Mouse (Mus musculus) bone marrow macrophage, adult 2 months (primary cell): ENCODE measurements around the gene Kmt2a. TPM values are rescaled to one million over a fixed set of nuclear protein-coding genes. Genes with fewer than 3 reads are reported as not detected.
A peak's percentile ranks its signal among the peaks of the same experiment; 100 is the strongest.

Experiments used
- H3K27ac ChIP-seq: 2 replicates; pipeline ENCODE4 v1.5.1; 2012; ENCODE audit warnings: low read depth, low read length; ENCODE audit not compliant: insufficient read depth
- H3K4me1 ChIP-seq: 2 replicates; pipeline ENCODE4 v1.6.1; 2012; ENCODE audit warnings: low read length; ENCODE audit not compliant: control insufficient read depth, insufficient read depth
- H3K4me3 ChIP-seq: 2 replicates; pipeline ENCODE4 v1.5.1; 2012; ENCODE audit warnings: mild to moderate bottlenecking, low read length, moderate library complexity; ENCODE audit not compliant: insufficient read depth
- CTCF ChIP-seq: IDR thresholded peaks from 2 replicates; pipeline ENCODE4 v1.5.1; 2012; ENCODE audit warnings: low read depth, mild to moderate bottlenecking, low read length, moderate library complexity
- POLR2A ChIP-seq: IDR thresholded peaks from 2 replicates; pipeline ENCODE4 v1.6.1; 2012; ENCODE audit warnings: mild to moderate bottlenecking, low read depth, low read length, borderline replicate concordance
- polyA plus RNA-seq: library from polyadenylated mRNA; stranded (reverse); fragments of >200 nt; gene quantifications from 2 replicates; pipeline ENCODE4 v1.2.4, GENCODE M21; 2012; ENCODE audit not compliant: missing spikeins, insufficient read depth, insufficient read length

Kmt2a gene
- polyA plus RNA-seq, 1 experiment = 31.6 TPM

DNA sequence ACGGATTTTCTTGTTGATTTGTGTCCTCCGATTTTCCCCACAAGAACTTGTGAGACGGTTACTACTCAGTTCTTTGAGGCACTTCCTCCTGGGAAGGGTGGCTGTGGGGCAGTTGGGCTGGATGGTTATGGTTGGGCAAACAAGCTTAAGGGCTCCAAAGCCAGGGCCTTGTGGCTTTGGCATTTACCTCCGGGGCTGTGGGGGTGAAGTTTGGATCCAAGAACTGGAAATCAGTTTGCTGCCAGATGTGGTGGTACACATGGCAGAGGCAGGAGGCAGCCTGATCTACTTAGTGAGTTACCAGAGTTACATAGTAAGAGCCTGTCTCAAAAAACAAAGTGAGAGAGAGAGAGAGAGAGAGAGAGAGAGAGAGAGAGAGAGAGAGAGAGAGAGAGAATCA, 22.8 kb upstream of the Kmt2a start:
- Histone ChIP-seq H3K4me1 (peaks cover 22% of the 10 kb centered on the region), H3K27ac (no peak overlapping the region), H3K4me3 (no peak overlapping the region)
- TF ChIP-seq CTCF (no peak), POLR2A (no peak)

DNA sequence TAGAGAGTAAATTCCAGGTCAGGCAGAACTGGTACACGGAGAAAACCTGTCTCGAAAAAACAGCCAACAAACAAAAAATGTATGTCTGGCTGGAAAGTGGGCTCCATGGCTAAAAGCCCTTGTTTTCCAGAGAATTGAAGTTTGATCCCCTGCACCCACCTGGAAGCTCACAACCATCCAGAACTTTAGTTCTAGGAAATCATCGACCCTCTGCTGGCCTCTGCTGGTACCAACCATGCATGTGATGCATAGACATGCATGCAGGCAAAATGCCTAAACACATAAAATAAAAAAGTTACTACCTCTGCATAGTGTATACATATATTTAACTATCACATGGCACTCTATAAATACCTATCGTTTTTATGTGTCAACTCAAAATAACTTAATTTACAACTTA, 19.3 kb upstream of the Kmt2a start:
- peaks cover 11% of the 10 kb centered on the region for H3K4me1 ChIP-seq
- no peak overlapping the region for H3K27ac ChIP-seq
- TF ChIP-seq POLR2A (no peak), CTCF (no peak)
- H3K4me3 ChIP-seq = no peak overlapping the region

DNA sequence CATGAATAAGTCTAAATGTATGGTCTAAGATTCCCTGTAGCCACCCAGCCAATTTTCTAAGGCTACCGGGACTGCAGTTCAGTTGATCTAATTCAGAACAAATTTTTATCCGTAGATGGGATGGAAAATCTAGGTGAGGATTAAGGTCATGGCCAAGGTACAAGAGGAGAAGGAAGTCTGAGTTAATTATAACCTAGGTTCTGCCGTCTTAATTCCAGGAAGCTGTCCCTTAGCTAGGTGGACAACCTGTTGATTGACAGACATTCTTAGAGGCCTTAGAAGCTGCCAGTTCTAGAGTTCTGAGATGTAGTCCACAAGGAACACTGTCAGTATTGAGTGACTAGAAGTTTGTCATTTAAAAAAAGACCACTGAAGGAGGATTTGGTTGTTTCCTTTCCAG, 18.6 kb upstream of the Kmt2a start:
- Histone ChIP-seq H3K27ac (no peak overlapping the region), H3K4me1 (peaks cover 5% of the 10 kb centered on the region), H3K4me3 (no peak overlapping the region)
- TF ChIP-seq CTCF = no peak
- TF ChIP-seq POLR2A = no peak

DNA sequence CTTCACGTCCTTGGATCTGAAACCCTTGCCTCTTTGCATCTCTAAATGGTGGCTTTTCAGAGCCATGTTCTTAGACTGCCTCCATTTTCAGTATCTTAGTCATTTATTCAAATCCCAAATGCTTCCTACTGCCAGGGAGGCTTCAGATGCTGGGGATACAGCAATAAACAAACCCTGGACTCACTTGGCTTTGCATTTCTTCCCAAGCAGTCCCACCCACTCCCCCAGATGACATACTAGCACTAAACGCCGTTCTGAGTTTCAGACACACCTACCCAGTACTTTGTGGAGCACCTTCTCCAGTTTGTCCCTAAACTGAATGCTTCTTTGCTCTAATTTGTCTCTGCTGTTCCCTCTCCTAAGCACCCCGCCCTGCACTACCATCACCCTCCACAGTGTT, 15.9 kb upstream of the Kmt2a start:
- TF ChIP-seq POLR2A (no peak), CTCF (no peak)
- Histone ChIP-seq H3K4me3 (no peak overlapping the region), H3K27ac (no peak overlapping the region), H3K4me1 (no peaks in the 10 kb centered on the region)

DNA sequence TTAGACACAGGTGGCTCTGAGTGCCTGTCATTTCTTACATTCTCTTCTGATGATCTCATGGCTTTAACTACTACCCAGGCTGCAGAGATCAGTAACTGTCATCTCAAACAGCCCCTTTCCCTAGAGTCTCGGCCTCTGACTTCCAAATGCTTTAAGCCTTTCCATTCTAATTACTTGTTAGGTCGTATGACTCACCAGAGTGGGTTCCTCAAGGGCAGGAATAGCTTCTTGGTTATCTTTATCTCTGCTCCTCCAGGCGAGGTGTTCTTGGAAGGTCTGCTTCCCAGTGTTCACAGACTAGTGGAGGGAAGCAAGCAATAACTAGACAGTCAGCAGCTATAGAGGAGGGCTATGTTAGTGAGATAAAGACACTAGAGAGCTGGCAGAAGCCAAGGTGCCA, 11.6 kb upstream of the Kmt2a start:
- H3K27ac ChIP-seq = no peak overlapping the region
- TF ChIP-seq POLR2A (no peak), CTCF (no peak)
- H3K4me3 ChIP-seq = no peak overlapping the region
- no peaks in the 10 kb centered on the region for H3K4me1 ChIP-seq

DNA sequence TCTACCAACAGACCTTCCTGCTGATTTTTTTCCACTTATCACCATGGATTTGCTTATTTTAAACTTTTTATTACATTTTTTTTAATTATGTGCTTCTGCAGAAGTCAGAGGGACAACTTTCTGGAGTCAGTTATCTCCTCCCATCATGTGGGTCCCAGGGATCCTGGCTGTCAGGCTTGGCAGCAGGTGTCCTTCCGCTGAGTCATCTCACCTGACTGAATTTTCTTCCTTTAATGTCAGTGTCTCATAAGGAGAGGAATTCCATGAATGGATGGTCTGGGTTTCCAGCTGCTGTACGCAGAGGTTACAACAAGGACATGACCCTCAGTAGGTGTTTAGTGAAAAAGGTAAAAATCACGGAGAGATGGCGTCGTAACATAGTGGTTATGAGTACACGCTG, 10.1 kb upstream of the Kmt2a start:
- TF ChIP-seq CTCF = no peak
- no peak for TF ChIP-seq POLR2A
- no peaks in the 10 kb centered on the region for H3K4me1 ChIP-seq
- no peak overlapping the region for H3K4me3 ChIP-seq
- H3K27ac ChIP-seq = no peak overlapping the region

DNA sequence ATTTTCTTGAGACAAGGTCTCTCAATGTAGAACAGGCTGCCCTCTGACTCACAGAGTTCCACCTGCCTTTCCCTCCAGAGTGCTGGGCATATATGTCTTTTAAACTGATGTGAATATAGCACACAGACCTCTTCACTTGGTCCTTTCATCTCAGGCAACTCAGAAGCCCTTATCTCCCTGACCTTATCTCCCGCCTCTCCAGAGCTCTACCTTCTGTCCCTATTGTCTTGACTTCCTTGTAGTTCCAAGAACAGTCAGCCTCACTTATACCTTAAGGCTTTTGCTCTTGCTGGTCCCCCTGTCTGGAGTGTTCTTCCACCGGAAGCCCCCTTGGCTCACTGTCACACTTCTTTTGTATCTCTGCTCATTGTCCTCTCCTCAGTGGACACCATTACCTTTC, 9.0 kb upstream of the Kmt2a start:
- H3K4me3 ChIP-seq = no peak overlapping the region
- no peak overlapping the region for H3K27ac ChIP-seq
- no peaks in the 10 kb centered on the region for H3K4me1 ChIP-seq
- TF ChIP-seq POLR2A (no peak), CTCF (no peak)

DNA sequence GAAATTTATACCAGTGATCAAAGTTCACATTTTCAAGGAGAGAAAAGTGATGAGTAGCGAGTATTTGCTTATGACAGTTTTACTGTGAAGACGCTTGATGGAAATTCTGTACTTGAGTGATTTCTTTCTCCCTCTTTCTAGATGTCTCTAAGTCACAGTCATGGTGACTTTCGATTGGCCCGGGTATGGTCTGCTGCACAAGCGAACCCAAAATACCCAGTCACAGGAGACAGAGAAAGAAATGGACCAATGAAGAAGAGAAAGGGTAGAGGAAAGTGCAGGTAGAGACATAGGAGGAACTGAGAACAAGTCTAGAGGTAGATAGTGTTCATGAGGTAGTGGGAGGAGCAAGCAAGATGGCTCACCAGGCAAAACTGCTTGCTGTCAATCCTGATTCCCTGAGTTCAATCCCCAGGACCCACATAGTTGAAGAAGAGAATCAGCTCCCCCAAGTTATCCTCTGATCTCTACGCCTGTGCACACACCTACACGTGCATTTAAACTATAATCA, 7.1 kb upstream of the Kmt2a start:
- H3K27ac ChIP-seq = no peak overlapping the region
- H3K4me1 ChIP-seq = 0 out of 2 replicates have a peak, but pooled peaks cover 2% of the 10 kb centered on the region
- H3K4me3 ChIP-seq = no peak overlapping the region
- no peak for TF ChIP-seq CTCF
- no peak for TF ChIP-seq POLR2A

DNA sequence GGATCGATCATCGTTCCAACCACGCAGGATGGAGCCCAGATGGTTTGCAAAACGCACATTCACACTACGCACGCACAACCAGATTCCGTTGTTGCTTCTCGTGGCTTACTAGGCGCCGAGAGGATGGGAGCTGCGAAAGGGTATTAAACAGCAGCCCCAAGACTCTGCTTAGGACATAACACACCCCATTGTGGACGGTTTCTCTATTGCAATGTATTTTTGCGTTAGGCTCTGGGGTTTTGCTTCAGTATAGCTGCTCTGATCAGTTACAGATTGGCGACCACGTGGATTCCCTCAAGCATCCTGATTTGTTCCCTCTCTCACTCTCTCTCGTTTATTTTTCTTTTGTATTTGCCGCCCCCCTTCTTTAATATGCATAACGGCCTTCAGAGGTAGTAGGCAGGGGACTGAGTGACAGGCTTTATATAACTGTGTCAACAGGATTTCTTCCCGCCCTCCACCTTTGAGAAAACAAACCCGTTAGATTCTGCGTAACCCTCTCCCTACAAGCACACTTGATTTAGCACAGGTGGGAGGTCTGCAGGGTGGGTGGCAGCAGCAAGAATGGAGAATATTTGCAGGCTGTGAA, 2.0 kb upstream of the Kmt2a start:
- peak overlapping the region; percentile 76 for H3K4me3 ChIP-seq
- TF ChIP-seq POLR2A (no peak), CTCF (no peak)
- peaks cover 14% of the 10 kb centered on the region for H3K4me1 ChIP-seq
- no peak overlapping the region for H3K27ac ChIP-seq

DNA sequence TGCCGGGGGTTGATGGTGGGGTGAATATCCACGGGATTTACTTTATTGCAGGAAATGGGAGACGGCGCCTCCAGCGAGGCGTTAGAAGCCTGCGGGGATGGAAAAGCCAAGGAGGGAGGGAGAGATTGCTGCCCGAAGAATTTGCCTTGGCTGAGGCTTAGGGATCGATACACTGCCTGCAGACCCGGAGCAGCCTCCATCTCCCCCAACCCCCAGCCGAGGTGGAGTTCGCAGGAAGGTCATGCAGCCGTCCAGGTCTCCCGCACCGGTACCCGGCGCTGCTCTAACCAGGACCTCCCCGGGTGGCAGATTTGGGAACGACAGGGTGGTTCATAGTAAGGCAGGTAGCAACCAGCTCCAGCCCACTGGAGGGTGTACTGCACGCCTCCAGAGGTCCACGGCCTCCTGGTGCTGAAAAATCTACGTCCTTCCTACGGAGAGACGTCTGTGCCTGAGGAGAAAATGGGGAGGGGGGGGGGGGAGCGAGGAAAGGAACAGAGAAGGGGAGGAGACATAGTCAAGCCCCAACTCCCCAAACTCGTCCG, 1.4 kb upstream of the Kmt2a start:
- Histone ChIP-seq H3K27ac (no peak overlapping the region), H3K4me3 (peak overlapping the region; percentile 76), H3K4me1 (peaks cover 14% of the 10 kb centered on the region)
- TF ChIP-seq CTCF (peak; percentile 26; the same call in 1 of the 2 replicates), POLR2A (no peak)

DNA sequence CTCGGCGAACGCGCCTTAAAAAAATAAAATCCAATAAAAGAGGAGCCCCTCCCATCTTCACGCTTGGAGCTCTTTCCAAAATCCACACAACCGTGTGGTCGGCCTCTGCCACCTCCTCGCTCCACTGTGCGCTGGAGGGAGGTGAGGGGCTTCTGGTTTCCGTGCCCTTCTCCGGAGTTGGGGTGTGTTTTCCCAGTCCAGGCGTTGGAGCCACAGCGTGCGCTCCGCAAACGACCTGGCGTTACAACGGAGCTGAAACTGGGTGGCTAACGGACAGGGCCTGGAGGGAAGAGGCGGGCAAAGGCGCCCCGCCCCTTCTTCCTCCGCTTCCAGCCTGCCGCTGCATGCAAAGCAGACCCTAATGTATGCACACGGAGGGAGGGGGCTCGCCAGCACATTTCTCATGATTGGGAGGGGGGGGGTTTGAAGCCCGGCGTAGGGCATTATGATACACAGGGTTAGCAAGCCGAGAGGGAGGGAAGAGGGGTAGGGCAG, 892 bp upstream of the Kmt2a start:
- Histone ChIP-seq H3K4me3 (peak overlapping the region; percentile 76), H3K4me1 (peaks cover 14% of the 10 kb centered on the region), H3K27ac (peak overlapping the region; percentile 87)
- no peak for TF ChIP-seq CTCF
- TF ChIP-seq POLR2A = no peak
